Mouse (Mus musculus) stomach, postnatal 0 days (tissue): ENCODE measurements at regions not wholly inside any gene's neighbourhood (a gene's known extent, or its start where the extent isn't known, plus 50 kb on each side); places are given as distances from the start of the nearest gene placed in this dataset.

Experiments used
- ATAC-seq: fragments of 200-750 bp; cut with Nextera tagmentation; 2 replicates; pipeline ENCODE4 v1.8.0; 2017; ENCODE audit not compliant: low FRiP score, low TSS enrichment
- DNase-seq: peaks from one replicate; pipeline ENCODE4 v3.0.0-alpha.2; 2016; ENCODE audit warnings: low spot score
- H3K27ac ChIP-seq: fragments of 300-500 bp; sonication (generic); replicated peaks from 2 replicates; pipeline ENCODE4 v1.5.1; 2014; ENCODE audit warnings: mild to moderate bottlenecking, control low read depth
- H3K27me3 ChIP-seq: fragments of 300-500 bp; sonication (generic); 2 replicates; pipeline ENCODE4 v1.6.1; 2014; ENCODE audit warnings: low read length; ENCODE audit not compliant: control insufficient read depth, insufficient read depth
- H3K36me3 ChIP-seq: fragments of 300-500 bp; sonication (generic); 2 replicates; pipeline ENCODE4 v1.6.1; 2014; ENCODE audit warnings: low read length, mixed read lengths; ENCODE audit not compliant: control insufficient read depth, insufficient read depth
- H3K4me1 ChIP-seq: fragments of 300-500 bp; sonication (generic); replicated peaks from 2 replicates; pipeline ENCODE4 v1.6.1; 2014; ENCODE audit warnings: antibody characterized with exemption; ENCODE audit not compliant: control insufficient read depth, insufficient read depth
- H3K4me2 ChIP-seq: fragments of 300-500 bp; sonication (generic); replicated peaks from 2 replicates; pipeline ENCODE4 v1.6.1; 2014; ENCODE audit warnings: low read depth, mild to moderate bottlenecking, control low read depth, moderate library complexity
- H3K4me3 ChIP-seq: fragments of 300-500 bp; sonication (generic); 2 replicates; pipeline ENCODE4 v1.5.1; 2014; ENCODE audit warnings: low read depth, low read length, control low read depth
- H3K9ac ChIP-seq: fragments of 300-500 bp; sonication (generic); 2 replicates; pipeline ENCODE4 v1.6.1; 2014; ENCODE audit warnings: mild to moderate bottlenecking, low read length, control low read depth, mixed read lengths
- H3K9me3 ChIP-seq: fragments of 300-500 bp; sonication (generic); 2 replicates; pipeline ENCODE4 v1.6.1; 2016; ENCODE audit warnings: low read length; ENCODE audit not compliant: control insufficient read depth
- CTCF ChIP-seq: IDR thresholded peaks from 2 replicates; pipeline ENCODE4 v1.5.1; 2016; ENCODE audit warnings: antibody characterized with exemption, low read depth, mild to moderate bottlenecking, moderate library complexity
- EP300 ChIP-seq: optimal IDR thresholded peaks from 2 replicates; pipeline ENCODE3; 2016; ENCODE audit warnings: antibody characterized with exemption
- WGBS: fragments of 180-500 bp; shearing (Covaris S2); extraction: QIAGEN DNeasy Blood & Tissue Kit; methylation state at CpG from one replicate; pipeline ENCODE4 v1.1.7; 2014; 5-methylcytosine and 5-hydroxymethylcytosine counted together

GRCm38 (mm10) chr13:98424000-98424399 is 67.8 kb downstream of the Gm10320 start:
- H3K9ac ChIP-seq, result no peak overlapping the region
- H3K27ac ChIP-seq, result no peak overlapping the region
- no peak for DNase-seq
- H3K36me3 ChIP-seq, result no peaks in the 10 kb centered on the region
- no peaks in the 10 kb centered on the region for H3K9me3 ChIP-seq
- ATAC-seq, result no peak
- 46% methylated on average over 12 of the region's 12 CpGs for WGBS
- no peak overlapping the region for H3K4me3 ChIP-seq
- H3K4me2 ChIP-seq, result no peak overlapping the region
- TF ChIP-seq EP300 (no peak), CTCF (no peak)
- H3K4me1 ChIP-seq, result 0 out of 2 replicates have a peak, but pooled peaks cover 2% of the 10 kb centered on the region
- no peaks in the 10 kb centered on the region for H3K27me3 ChIP-seq

DNA sequence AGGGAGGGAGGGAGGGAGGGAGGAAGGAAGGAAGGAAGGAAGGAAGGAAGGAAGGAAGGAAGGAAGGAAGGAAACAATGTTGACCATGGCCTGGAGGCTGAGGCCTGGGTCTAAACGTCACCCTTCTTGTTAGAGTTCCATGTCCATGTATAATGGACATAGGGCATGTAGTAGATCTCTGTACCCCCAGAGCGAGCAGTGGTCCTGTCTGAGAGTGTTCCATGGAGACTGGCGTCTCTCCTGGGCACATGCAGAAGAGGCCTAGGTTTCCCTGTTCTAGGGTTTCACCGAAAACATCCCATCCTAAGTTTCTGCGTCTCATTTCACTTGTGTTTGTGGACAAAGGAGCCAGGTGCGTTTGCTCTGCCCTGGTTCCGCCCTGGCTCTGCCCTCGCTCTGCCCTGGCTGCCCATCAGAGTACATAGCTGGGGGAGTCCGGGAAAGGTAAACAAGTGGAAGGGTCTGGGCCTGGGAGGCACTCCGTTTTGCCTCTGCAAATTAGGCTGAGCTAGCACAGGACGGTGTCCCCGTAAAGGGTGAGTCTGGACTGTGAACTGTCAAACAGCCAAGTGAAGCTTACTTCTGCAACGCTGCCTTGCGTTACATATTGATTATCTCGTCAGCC is 66.5 kb downstream of the Foxd1 start:
- no peaks in the 10 kb centered on the region for H3K27me3 ChIP-seq
- TF ChIP-seq EP300, result no peak
- TF ChIP-seq CTCF, result no peak
- 45% methylated on average over 15 of the region's 15 CpGs for WGBS

GRCm38 (mm10) chr13:98417736-98418135 is 63.7 kb downstream of the Foxd1 start:
- Histone ChIP-seq H3K4me1 (0 out of 2 replicates have a peak, but pooled peaks cover 2% of the 10 kb centered on the region), H3K4me3 (no peak overlapping the region), H3K27me3 (no peaks in the 10 kb centered on the region), H3K9ac (no peak overlapping the region), H3K9me3 (no peaks in the 10 kb centered on the region), H3K27ac (no peak overlapping the region), H3K4me2 (no peak overlapping the region), H3K36me3 (no peaks in the 10 kb centered on the region)
- no peak for ATAC-seq
- TF ChIP-seq EP300 (no peak), CTCF (no peak)
- WGBS, result 78% methylated on average over 4 of the region's 4 CpGs
- DNase-seq, result no peak

More for the DNA sequence above, 66.5 kb downstream of the Foxd1 start:
- DNase-seq (no peak), ATAC-seq (no peak)
- H3K9me3 ChIP-seq, result no peaks in the 10 kb centered on the region
- H3K4me2 ChIP-seq, result no peak overlapping the region
- 0 out of 2 replicates have a peak, but pooled peaks cover 2% of the 10 kb centered on the region for H3K4me1 ChIP-seq
- H3K27ac ChIP-seq, result no peak overlapping the region
- no peak overlapping the region for H3K9ac ChIP-seq
- no peak overlapping the region for H3K4me3 ChIP-seq
- H3K36me3 ChIP-seq, result no peaks in the 10 kb centered on the region

- no peak overlapping the region for H3K4me2 ChIP-seq
- WGBS, result 59% methylated on average over 6 of the region's 6 CpGs
- no peak overlapping the region for H3K9ac ChIP-seq
- ATAC-seq (no peak), DNase-seq (no peak)
- no peaks in the 10 kb centered on the region for H3K9me3 ChIP-seq
- H3K4me3 ChIP-seq, result no peak overlapping the region
- H3K27me3 ChIP-seq, result no peaks in the 10 kb centered on the region
- H3K4me1 ChIP-seq, result 0 out of 2 replicates have a peak, but pooled peaks cover 2% of the 10 kb centered on the region
- TF ChIP-seq EP300, result no peak
- no peak for TF ChIP-seq CTCF
- no peak overlapping the region for H3K27ac ChIP-seq
- no peaks in the 10 kb centered on the region for H3K36me3 ChIP-seq
Measured at GRCm38 (mm10) chr13:98416457-98416856, 62.4 kb downstream of the Foxd1 start.

DNA sequence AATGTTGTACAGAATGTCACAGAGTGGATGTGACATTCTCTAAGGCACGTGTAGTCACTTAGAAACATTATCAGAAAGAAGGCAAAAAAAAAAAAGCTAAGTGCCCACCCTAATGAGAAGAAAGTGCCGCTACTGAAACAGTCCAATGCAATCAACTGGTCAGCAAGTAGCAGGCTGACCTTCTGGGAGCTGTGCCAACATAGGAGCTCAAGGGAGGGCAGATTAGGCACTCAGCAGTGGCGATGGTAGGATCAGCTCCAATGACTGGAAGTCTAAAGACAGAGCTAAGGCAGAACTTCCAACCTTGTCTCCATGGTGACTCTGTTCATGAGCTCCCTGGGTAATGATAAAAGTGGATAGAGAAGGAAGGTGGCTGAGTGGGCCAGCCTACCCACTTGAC is 60.8 kb downstream of the Foxd1 start:
- H3K27ac ChIP-seq, result no peak overlapping the region
- H3K27me3 ChIP-seq, result no peaks in the 10 kb centered on the region
- ATAC-seq, result no peak
- H3K4me1 ChIP-seq, result no peaks in the 10 kb centered on the region
- H3K36me3 ChIP-seq, result no peaks in the 10 kb centered on the region
- H3K4me2 ChIP-seq, result no peak overlapping the region
- 54% methylated on average over 3 of the region's 3 CpGs for WGBS
- H3K9me3 ChIP-seq, result no peaks in the 10 kb centered on the region
- H3K9ac ChIP-seq, result no peak overlapping the region
- H3K4me3 ChIP-seq, result no peak overlapping the region
- no peak for DNase-seq
- TF ChIP-seq EP300 (no peak), CTCF (no peak)

DNA sequence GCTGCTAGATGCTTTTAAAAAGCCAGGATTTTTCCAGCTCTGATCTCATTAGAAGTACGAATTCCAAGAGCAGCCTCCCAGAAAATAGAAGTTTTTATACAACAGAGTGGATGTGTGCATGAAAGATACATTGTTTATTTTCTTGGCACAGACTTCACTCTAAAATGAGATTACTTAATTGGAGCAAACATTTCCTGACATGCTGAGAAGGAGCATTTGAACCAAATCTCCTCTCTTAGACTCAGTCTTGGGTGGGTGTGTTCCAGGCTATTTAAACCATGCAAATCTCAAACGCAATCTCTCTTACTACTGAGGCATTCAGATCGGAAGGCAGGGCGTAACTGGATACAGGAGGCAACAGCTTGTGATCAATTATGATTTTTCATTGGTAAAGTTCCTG is 59.2 kb downstream of the Foxd1 start:
- H3K4me3 ChIP-seq, result no peak overlapping the region
- H3K9me3 ChIP-seq, result no peaks in the 10 kb centered on the region
- H3K27me3 ChIP-seq, result no peaks in the 10 kb centered on the region
- WGBS, result 36% methylated on average over 4 of the region's 4 CpGs
- ATAC-seq, result no peak
- no peaks in the 10 kb centered on the region for H3K36me3 ChIP-seq
- H3K4me2 ChIP-seq, result no peak overlapping the region
- TF ChIP-seq EP300, result no peak
- no peak for TF ChIP-seq CTCF
- no peaks in the 10 kb centered on the region for H3K4me1 ChIP-seq
- H3K9ac ChIP-seq, result no peak overlapping the region
- no peak overlapping the region for H3K27ac ChIP-seq
- DNase-seq, result no peak
